Mouse (Mus musculus): ENCODE results near the gene Tns3.
A peak's percentile ranks its signal among the peaks of the same experiment; 100 is the strongest.

The Tns3 gene

DNA sequence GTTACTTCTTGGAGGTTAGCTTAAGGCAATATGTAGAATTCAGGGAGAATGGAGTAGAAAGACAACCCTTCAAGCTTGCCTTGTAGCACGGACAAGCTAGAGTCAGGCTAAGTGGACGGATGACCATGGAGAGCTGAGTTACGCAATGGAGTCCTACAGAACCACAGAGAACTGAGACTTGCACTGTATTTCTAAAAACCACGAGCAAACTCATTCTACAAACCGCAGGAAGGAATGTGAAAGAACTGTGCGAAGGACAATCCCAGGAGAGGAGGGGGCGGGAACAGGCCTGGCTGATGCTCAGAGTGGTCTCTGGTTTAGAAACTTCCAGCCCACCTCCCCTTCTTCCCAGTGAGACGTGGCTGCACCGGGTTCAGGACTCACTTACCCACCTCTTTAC lies 225.3 kb downstream of the Tns3 start:
- no peak for DNase-seq (ENCODE audit: low spot score)

DNA sequence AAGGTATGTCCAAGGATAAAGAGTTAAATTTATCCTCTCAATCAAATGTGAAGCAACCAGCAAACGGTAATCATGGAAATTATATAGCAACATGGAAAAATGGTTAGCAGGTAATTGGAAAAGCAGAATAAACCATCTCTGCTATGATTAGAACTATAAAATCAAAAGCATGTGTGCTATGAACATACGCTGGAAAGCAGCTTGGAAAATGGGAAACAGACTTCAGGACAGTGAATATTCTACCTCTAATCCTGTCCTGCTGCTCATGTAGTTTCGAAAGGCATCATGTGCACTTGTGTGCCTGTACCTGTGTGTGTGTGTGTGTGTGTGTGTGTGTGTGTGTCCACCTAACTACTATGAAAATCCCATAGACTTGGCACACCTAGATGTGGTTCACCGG lies 226.1 kb downstream of the Tns3 start:
- DNase-seq (ENCODE audit: low spot score): no peak

DNA sequence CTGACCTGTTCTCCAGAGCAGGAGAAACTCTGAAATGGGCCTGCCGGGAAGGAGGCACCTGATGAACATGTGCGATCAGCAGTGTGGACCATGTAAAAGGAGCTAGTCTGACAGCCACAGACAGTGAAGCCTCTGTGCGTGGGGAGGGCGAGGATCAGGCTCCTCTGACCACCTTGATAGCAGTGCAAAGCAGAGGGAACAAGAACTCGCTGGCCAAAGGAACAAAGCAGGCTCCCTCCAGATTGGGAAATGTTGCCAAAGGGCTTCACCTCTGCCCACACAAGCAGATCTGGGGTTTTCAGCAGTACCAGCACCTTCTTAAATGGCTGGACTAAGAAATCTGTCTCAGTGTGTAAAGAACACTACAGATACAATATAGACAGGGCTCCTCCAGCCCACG lies 229.2 kb downstream of the Tns3 start:
- no peak for DNase-seq (ENCODE audit: low spot score)

DNA sequence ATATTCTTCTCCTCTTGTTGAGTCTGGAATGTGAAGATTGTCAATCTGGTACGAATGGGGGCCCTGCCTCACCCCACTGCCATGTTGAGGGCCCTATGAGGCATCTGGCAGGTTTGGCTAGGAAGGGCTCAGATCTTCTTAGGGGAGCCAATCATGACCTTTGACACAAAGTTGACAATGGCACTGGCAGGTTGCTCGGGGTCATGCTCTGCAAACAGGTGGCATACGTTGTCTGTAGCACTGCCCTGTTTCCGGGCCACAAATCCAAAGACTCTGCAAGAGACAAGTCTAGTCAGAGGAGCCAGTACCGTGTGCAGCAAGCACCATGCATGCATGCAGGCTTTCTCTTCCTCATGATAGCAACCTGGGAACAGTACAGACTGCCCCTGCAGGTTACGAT lies 230.0 kb downstream of the Tns3 start:
- no peak for DNase-seq (ENCODE audit: low spot score)

DNA sequence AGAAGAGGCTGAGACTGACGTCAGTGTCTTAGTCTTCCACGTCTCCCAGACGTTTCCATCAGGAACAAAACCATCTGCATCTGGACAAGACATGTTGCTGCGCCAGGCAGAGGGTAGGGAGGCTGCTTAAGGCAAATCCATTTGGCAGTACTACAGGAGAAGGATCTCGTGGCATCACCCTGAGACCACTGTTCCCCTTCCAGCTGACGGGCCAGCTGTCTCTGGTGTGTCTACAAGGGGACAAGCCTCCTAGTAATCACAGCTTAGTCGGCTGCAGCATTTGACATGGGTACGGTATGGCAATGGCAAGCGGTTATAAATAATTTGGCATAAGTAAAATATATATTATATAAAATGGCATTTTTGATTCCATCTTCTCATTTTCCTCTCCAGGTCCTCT lies 230.9 kb downstream of the Tns3 start:
- no peak for DNase-seq (ENCODE audit: low spot score)

DNA sequence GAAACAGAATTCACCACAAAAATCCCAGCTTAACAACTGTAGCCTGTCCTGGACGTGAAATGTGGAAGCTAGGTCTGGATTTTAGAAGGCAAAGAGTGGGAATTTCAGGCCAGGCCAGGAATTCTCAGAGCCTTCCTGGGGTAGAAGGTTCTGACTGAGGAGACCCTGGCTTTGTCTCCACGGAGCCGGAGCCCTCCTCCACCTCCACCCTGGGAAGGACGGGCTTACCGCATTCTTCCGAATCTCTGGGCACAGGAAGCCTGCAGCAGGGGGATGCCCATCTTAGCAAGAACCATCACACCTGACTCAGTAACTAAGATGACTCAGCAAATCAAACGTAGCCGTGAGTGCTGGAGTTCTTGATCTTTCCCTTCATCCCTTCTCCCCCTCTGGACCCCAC lies 231.4 kb downstream of the Tns3 start:
- DNase-seq (ENCODE audit: low spot score): no peak

DNA sequence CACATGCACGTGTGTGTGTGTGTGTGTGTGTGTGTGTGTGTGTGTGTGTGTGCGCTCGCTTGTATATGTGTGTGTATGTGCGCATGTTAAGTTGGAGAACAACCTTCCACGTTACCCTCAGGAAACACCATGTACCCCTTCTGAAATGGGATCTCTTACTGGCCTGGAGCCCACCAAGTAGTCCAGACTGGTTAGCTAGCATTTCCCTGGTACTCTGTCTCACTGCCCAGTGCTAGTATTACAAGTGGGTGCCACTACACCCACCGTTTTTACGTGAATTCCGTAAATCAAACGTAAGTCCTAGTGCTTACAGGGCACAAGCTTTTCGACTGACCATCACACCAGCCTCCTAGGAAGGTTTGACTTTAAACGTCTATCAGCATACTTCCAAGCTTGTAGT lies 236.7 kb downstream of the Tns3 start:
- no peak for DNase-seq (ENCODE audit: low spot score)

DNA sequence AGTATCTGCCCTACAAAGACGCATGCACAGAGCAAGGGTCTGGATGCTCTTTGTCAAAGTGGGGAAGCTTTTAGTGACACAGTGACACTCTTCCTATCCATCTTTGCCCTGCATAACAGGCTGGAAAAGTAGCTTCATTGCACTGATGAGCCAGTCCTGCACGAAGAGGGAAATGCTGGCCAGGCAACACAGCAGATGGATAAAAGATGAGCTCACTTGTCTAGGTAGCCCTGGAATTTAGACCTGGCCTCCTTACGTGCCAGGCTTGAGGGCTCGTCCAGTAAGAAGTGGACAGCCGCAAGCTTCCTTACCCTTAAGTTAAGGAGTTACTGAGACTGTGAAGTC lies 239.1 kb downstream of the Tns3 start:
- no peak for DNase-seq (ENCODE audit: low spot score)

DNA sequence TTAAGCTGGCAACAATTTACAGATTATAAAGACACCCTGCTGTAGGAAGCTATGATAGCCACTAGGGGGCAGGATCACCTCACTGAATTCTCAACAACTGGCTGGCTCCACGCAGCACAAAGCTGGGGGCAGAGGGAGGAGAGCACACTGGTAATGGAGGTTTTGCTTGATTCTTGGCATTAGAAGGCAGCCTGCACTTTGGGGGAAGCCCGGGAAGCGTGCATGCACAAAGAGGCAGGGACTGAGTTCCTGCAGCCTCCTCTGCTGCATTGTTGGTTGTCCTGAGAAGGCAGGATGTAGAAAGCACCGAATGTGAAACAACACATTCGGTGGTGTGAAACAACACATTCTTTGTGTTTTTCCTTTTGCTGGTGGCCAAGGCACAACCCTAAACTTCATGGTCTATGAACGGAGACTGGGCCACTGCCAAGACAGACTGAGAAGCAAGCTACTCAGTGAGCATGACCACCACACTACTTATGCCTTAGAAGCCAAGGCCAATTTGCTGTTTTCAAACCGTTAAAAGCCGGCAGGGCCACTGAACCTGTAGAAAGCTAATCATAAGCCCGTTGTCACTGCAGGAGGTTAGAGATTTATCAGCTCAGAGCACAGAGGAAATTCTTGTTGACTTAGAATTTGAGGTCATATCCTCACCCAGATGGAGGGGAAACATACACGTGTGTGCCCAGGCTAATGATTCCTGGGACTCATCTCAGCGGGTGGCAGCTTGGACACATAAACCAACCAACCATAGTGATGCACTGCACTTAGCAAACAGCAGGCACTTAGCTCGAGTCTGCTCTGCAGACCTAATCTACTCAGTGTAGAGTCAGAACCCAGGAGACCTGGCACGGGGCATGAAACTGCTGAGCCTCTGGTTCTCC lies 239.8 kb downstream of the Tns3 start:
- DNase-seq (ENCODE audit: low spot score): peak; percentile 74

DNA sequence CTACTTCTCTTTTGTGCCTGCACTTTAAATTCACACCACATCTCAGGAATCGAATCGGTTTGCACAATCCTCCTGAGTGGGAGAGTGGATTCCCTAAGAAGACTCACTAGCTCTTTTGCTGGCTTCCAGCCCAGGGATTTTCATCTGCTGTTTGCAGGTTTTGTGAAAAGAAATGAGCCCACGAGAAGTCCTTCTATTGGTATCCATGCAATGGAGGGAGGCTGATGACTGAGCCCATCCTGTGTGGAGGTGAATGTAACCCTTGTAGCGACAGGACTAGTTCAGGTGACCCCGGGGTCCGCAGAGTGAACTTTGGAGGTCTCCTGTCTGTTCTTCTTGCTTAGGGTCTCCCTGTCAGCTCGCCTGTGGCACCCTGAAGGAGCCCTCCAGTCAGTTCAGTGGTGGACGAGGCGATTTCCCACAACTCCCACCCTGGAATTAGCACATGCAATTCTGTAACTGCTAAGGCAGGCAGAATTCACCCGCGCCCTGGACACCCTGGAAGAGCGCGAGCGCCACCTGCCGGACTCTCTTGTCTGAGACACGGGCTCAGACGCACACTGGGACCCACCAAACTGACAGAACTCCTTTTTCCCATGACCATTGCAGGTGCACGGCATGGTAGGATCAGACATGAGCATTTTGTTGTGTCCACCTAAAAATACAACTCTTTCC lies 259.0 kb downstream of the Tns3 start:
- peak; percentile 87 for DNase-seq (ENCODE audit: low spot score)

DNA sequence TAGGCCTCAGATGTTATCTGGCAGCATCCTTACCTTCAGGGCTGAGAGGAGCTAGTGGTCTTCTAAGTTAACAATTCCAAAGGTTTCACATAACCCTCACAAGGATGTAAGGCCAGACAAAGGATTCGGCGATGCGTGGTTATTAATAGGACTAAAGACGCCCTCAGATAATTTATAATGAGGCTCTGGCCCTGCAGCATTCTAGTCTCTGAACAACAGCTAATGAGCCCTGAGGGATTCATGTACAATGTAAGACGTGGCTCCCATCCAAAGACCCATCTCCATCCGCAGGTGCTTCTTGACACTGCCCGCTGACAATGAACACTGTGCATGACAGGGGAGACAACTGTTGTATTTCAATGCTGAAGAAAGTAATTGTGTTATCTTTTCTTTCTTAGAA lies 263.0 kb downstream of the Tns3 start:
- no peak for DNase-seq (ENCODE audit: low spot score)

DNA sequence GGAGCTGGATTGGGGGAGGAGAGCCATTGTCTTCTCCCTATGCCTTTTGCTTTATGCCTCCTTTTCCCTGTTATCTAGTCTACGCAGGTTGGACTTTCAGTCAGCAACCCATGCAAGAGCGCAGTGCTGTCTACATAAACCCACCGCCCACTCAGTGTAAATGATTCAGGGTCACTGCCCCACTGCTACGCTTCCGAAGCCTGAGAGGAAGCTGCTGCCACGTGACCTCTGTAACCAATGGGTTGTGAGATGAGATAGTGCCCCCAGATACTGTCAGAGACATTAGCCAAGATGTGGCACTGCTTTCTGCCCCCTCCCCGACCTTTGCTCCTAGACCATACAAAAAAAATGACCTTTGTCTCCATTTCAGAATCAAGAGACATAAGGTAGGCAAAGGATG lies 268.0 kb downstream of the Tns3 start:
- DNase-seq (ENCODE audit: low spot score): no peak

DNA sequence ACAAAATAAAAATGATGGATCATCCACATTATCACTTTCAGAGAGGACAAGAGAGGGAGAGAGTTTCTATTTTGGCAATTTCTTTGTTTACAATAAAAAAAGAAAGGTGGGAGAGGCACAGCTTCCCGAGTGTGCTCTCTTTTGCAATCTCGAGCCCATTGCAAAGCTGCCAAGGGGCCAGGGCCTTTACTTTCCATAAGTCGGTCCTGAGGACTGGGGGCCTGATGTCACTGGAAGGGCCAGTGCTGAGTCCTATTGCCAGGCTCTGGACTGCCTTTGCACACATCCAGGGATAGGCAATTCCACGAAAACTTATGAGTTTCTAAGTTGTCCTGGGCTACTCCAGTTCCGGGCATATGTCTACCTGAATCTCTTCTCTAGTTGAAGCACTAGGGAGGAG lies 272.8 kb downstream of the Tns3 start:
- no peak for DNase-seq (ENCODE audit: low spot score)

DNA sequence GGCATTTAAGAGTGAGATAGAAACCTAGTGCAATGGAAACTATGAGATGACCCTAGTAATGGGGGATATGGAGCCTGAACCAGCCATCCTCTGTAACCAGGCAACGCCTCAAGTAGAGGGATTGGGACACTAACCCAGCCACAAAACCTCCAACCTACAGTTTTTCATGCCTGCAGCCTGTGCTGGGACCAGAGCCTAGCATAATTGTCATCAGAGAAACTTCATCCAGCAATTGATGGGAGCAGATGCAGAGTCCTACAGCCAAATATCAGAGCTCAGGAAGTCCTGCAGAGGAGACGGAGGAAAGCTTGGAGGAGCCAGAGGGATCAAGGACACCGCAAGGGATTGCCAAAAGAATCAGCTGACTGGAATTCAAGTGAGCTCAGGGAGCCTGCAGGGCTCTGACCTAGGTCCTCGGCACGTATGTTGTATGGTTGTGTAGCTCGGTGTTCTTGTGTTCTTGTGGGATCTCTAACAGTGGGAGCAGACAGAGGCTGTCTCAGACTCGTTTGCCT lies 278.4 kb downstream of the Tns3 start:
- DNase-seq (ENCODE audit: low spot score): no peak

All from testis, postnatal 10 days (tissue).